ENCODE assay signal across 18 mouse cellular contexts in the genomic region with DNA sequence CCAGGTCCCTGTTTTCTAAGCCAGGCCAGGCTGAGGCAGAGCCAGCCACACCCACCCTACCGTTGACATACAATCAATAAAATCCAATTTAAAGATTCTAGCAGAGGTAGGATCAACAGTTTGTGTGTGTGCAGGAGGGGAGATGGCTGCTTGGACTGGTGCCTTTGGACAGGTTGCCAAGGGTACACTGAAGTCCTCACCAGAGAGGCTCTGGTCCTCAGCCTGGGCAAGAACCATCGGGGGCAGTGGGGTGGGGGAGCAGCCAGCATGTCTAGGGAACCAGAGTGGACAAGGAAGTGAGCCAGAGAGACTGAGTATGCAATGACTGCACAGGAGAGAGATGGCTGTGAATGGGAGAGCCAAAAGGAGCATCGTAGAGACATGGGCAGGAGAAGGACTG. TPM values are rescaled to one million over a fixed set of nuclear protein-coding genes. Genes with fewer than 3 reads are reported as not detected.
DNase-seq lines count a peak whose midpoint lies in the region.
"Had no signal": no experiment of that assay in that cellular context is flagged by ENCODE, and none has a peak within 500 bp of the region (broad histone marks: within the 10 kb centered on the region; RNA-seq: fewer than 3 reads in every experiment).

No protein-coding gene starts in this region.

- intact Hi-C loops in heart, postnatal 25 days (cut with DNase I): loop anchor here (10.0 kb wide), 1 partner anchor 100 kb away; no protein-coding TSS in a partner anchor

- peak; percentile 55 to 62 for DNase-seq in cerebellum, postnatal 10 days
- no peak for DNase-seq in cerebellum, adult 8-10 months
- peak; percentile 66 for DNase-seq in heart, adult 11 months
- DNase-seq in heart, postnatal 25 days (ENCODE audit: low spot score): no peak
- DNase-seq: adrenal gland, adult 2 months; adrenal gland, adult 8-10 months; adrenal gland, postnatal 10 days; adrenal gland, postnatal 14 days; adrenal gland, postnatal 25 days; adrenal gland, postnatal 36 days; B cell, adult 2 months; cerebellum, adult 11 months; cerebellum, adult 11-12 months; cerebellum, adult 18-20 months had no signal

RNA-seq across cellular contexts. Expression of a gene that starts 43.8 kb away (rescaled TPM):
- not detected for total RNA-seq in heart, postnatal 25 days (2021)
- total RNA-seq: adrenal gland, adult 18-20 months; adrenal gland, adult 2 months; adrenal gland, adult 8-10 months; adrenal gland, postnatal 25 days; CH12.LX; G1E; MEL had no signal

Comparison
In these comparisons a context has a peak if more than half of its experiments do, and no peak if none do; other contexts are left out.
1. DNase-seq: peak in cerebellum, postnatal 10 days (2 of 2) and heart, adult 11 months (single experiment); none in cerebellum, adult 8-10 months (single experiment) and heart, postnatal 25 days (single experiment).